Mouse (Mus musculus): ENCODE results near the gene Mettl25. TPM values are rescaled to one million over a fixed set of nuclear protein-coding genes. Genes with fewer than 3 reads are reported as not detected.

Mettl25 gene
- 22.0 TPM for total RNA-seq (2023)

DNA sequence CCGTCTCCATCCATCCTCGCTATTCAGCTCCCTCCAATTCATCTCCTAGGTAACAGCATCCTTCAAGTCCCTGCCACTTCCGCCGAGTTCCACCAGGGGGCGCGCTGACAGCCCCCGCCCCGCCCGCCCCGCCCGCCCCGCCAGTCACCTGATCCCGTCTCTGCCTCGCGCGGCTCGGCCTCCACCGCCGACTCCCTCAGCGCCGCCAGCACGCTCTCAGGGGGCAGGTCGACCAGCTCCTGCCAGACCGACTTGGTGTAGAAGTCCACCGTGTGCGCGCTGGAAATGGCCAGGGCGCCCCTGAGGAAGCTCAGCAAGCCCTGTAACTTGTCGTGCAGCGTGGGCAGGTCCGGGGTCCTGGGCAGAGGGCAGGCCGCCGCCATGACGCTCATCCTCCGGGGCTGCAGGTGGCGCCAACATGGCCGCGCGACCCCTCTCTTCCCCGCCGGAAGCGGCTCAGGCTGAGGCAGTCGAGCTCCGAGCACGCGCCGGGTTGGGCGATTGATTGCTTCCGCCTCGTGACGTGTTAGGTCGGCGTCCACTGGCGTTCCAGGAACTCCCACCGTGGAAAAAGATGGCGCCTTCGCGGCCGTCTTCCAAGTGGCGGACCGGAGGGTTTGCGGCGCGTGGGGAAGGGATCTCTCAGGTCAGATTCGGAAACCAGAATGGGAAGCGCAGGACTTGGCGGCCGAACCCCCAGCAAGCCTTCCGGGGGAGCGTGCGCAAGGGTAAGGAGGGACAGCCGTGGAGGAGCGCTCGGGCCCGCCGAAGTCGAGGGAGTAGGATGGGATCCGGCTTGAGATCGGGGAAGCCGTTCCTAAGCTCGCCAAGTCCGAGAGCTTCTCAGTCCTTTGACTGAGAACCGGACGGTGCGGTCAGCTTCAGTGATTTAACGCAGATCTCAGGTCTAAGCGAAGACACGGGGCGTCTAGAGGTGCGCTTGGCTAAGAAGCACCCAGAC lies at the start of gene Mettl25, which contains the start of gene Ccdc59:
TSS of gene Mettl25 (minus strand) at position 453 of the 961 bp plus-strand sequence.
TSS of gene Ccdc59 (plus strand) at position 140 of the 961 bp plus-strand sequence.

Other genes starting within 250 kb of the Mettl25 start
- 59.2 TPM for gene Ccdc59, start 313 bp downstream of the Mettl25 start, total RNA-seq (2023)